Mouse (Mus musculus) erythroblast, adult 5-6 weeks (primary cell): Measurements from ENCODE around the gene Susd5. TPM values are rescaled to one million over a fixed set of nuclear protein-coding genes. Genes with fewer than 3 reads are reported as not detected.
"Not testable (repeated sequence)": the region's sequence is repeated elsewhere in the genome, so short reads cannot be mapped to it uniquely, and the experiment has no call there.

Source experiments
- ATAC-seq: replicated peaks from 2 replicates; pipeline ENCODE4 v1.8.0; 2016; ENCODE audit warnings: moderate number of reproducible peaks, mild to moderate bottlenecking, moderate TSS enrichment, inconsistent platforms; ENCODE audit not compliant: poor library complexity, low FRiP score, severe bottlenecking
- total RNA-seq, 2 experiments: library from RNA; stranded (forward) in 1 of 2; stranded (reverse) in 1 of 2; fragments of 150-400 nt in 1 of 2; fragments of 200-764, 138-1000 nt in 1 of 2; gene quantifications; 2 replicates each; pipeline versions ENCODE4 v1.2.3 to v1.2.4; 2015 to 2017; ENCODE audit warnings: low replicate concordance in 2 of 2

The Susd5 gene
- total RNA-seq, 2 experiments from 2014 or later, result not detected

GRCm38 (mm10) chr9:114068494-114069053 is 11.6 kb downstream of the Susd5 start:
- ATAC-seq, result no peak

DNA sequence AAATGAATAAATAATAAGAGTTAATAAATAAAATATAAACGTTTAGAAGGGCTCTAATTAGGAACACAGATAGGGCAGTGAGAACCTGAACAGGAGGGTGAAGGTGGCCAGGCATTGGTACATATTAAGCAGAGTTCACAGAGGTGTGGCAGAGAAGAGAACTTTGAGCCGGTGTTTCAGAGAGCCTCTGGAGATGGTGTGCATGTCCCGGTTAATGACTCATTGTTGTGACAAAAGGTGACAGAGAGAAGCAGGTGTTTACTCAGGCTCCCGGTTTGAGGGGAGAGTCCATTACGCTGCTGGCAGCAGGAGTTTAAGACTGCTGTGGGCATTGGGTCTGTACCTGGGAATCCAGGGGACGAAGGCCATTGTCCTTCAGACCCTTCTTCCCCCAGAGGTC is 12.4 kb downstream of the Susd5 start:
- ATAC-seq, result no peak

- no peak for ATAC-seq
These were observed 16.7 kb downstream of the Susd5 start for GRCm38 (mm10) chr9:114073681-114074080.

GRCm38 (mm10) chr9:114086422-114086821 is 29.5 kb downstream of the Susd5 start:
- ATAC-seq, result no peak

GRCm38 (mm10) chr9:114087106-114087815 is 30.3 kb downstream of the Susd5 start:
- no peak for ATAC-seq

- ATAC-seq, result not testable (repeated sequence)
These were observed 31.9 kb downstream of the Susd5 start for GRCm38 (mm10) chr9:114088885-114089284.

DNA sequence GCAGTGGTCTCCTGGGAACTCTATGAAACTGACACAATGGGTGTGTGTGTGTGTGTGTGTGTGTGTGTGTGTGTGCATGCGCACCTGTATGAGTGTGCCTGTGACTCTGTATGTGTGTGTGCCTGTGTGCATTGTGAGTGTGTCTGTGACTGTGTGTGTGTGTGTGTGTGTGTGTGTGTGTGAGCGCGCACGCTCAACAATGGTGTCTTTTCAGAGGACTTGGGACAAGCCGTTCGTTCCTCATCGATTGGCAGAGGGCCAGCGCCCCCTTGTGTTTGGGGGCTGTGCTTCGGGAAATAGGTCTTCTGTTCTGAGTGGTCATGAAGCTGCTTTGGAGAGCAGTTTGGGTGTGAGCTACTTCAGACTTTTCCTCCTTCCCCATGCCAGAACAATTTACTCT is 35.2 kb downstream of the Susd5 start:
- not testable (repeated sequence) for ATAC-seq

- no peak for ATAC-seq
These were observed 37.9 kb downstream of the Susd5 start for GRCm38 (mm10) chr9:114094854-114095253.

GRCm38 (mm10) chr9:114098716-114099302 is 41.9 kb downstream of the Susd5 start:
- no peak for ATAC-seq

DNA sequence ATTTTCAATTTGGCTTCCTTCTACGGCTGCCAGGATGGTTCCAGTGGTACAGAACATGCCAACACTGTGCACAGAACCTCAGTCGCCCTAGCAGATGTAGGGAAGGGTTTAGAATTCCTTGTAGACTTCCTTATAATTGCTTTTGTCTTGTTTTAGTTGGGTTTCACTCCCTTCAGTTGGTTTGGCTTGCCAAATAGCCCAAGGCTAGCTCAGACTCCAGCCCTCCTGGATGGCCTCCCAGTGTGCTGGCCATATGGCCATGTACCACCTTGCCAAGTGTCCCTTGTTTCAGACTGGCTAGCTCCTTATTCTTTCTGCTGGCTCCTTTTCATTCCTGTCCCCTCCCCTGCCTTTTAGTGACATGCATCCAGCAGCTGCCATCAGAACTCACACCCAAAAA is 53.3 kb downstream of the Susd5 start:
- no peak for ATAC-seq

DNA sequence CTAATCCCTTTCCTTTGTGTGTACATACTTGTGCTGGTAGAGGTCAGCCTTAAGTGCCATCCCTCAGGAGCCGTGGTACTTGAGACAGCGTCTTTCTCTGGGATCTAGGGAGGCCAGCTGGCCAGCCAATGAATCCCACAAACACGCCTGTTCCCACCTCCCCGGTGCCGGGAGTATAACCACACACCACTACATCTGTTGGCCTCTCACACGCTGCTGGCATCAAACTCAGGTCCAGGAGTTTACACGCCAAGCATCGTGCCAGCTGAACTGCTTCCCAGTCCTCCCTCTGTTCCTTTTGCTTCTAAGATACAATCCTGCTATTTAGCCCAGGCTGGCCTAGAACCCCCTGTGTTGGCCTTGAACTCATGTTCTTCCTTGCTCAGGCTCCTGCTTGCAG is 54.2 kb downstream of the Susd5 start:
- no peak for ATAC-seq

DNA sequence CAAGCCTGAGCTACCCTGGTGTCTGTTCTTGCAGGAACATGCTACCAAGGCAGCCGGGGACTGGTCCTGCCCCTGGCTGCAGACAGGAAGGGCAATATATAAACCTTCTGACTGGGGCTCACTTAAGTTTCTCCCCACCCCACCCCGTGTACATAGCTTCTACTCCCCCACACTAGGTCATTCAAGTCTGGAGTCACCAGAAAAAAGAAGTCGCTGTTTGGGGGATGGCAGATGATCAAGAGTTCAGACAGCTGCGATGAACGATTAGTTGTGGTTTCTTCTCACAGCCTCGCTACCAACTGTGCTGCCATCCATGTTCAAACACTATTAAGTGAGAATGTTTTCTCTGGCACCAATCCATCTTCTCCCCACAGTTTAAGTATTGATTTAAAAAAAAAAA is 55.3 kb downstream of the Susd5 start:
- ATAC-seq, result no peak

DNA sequence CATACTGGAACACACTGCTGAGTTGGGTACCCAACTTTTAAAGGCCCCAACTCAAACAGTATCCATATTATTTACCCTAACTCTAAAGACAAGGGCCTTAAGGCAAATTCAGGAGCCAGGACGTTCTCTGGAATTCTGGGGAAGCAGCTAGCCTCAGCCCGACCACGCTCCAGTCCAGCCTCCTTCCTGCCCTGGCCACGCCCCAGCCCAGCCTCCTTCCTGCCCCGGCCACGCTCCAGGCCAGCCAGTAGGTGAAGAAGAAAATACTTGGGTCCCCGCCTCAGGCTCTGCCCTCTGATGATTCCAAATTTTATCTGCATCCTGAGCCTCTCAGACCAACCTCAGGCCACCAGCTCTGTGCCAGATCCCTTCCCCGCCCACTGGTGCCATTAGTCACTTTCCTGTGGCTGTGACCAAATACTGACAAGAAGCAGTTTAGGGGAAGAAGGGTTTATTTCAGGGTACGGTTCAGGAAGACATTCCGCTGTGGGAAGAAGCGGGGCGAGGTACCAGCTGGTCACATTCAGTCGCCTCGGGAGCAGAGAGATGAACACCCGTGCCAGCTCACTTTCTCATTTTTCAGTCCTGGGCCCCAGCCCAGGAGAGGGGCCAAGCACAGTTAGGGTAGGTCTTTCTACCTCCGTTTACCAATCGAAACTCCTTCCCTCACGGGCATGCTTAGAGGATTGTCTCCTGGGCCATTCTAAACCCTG is 57.1 kb downstream of the Susd5 start:
- no peak for ATAC-seq

GRCm38 (mm10) chr9:114116672-114117071 is 59.7 kb downstream of the Susd5 start:
- not testable (repeated sequence) for ATAC-seq

- ATAC-seq, result not testable (repeated sequence)
These were observed 65.9 kb downstream of the Susd5 start for GRCm38 (mm10) chr9:114122862-114123261.

DNA sequence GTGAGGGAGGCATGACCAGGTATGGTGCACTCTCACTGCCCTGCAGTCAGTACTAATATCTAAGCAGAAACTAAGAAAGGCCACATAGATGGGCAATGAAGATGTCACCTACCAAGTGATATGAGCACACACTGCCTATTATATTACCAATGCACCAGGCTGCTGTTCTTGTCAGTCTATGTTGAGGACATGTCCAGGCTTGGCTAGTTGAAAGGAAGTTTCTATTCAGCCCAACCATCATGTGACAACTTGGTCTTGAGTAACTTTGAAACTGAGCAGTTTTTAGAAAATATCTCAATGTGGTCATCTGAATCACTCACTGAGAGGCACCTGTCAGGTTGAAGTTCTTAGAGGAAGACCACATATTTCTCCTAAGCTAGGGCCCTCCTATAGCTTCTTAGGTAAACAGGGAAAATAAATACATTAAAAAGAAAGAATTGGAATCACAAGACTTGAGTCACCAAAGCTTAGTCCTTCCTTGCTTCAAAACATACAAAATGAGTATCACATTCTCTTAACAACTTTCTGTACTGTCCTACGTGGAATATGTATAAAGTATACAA is 72.4 kb downstream of the Susd5 start:
- not testable (repeated sequence) for ATAC-seq
